Mouse (Mus musculus): ENCODE measurements at regions not wholly inside any gene's neighbourhood (a gene's known extent, or its start where the extent isn't known, plus 50 kb on each side); places are given as distances from the start of the nearest gene placed in this dataset.

- no peak for TF ChIP-seq CTCF (IDR thresholded peaks at IDR 0.05; ENCODE audit: low read depth)
- no peak for TF ChIP-seq EP300 (optimal IDR thresholded peaks at IDR 0.05)
Observed at GRCm38 (mm10) chr8:101188566-101188965, 1596.9 kb downstream of the Cdh11 start.
